Mouse (Mus musculus) telencephalon, adult 2 months (tissue): ENCODE measurements around the gene Rxra.

Source experiments
- DNase-seq: peaks from one replicate; pipeline ENCODE4 v3.0.0-alpha.2; 2011; ENCODE audit warnings: low read depth, low spot score

The Rxra gene

GRCm38 (mm10) chr2:27670746-27671145 is 5.5 kb upstream of the Rxra start:
- DNase-seq: no peak

GRCm38 (mm10) chr2:27671633-27672091 is 4.6 kb upstream of the Rxra start:
- DNase-seq: no peak

GRCm38 (mm10) chr2:27676478-27677325 is 462 bp downstream of the Rxra start:
- no peak for DNase-seq

GRCm38 (mm10) chr2:27677411-27678310 is 1.4 kb downstream of the Rxra start:
- DNase-seq: no peak

GRCm38 (mm10) chr2:27678331-27678730 is 2.1 kb downstream of the Rxra start:
- no peak for DNase-seq

- DNase-seq: no peak
These were observed 2.7 kb downstream of the Rxra start for GRCm38 (mm10) chr2:27678836-27679480.

GRCm38 (mm10) chr2:27679621-27680025 is 3.4 kb downstream of the Rxra start:
- DNase-seq: no peak

- DNase-seq: no peak
These were observed 3.8 kb downstream of the Rxra start for GRCm38 (mm10) chr2:27680058-27680457.

- DNase-seq: no peak
These were observed 4.4 kb downstream of the Rxra start for GRCm38 (mm10) chr2:27680595-27680994.

GRCm38 (mm10) chr2:27681426-27681825 is 5.2 kb downstream of the Rxra start:
- DNase-seq: no peak

- DNase-seq: no peak
These were observed 5.9 kb downstream of the Rxra start for GRCm38 (mm10) chr2:27682096-27682495.

GRCm38 (mm10) chr2:27684017-27684657 is 7.9 kb downstream of the Rxra start:
- no peak for DNase-seq

GRCm38 (mm10) chr2:27685917-27686316 is 9.7 kb downstream of the Rxra start:
- DNase-seq: no peak

GRCm38 (mm10) chr2:27686335-27686734 is 10.1 kb downstream of the Rxra start:
- DNase-seq: no peak

- no peak for DNase-seq
These were observed 10.8 kb downstream of the Rxra start for GRCm38 (mm10) chr2:27687041-27687440.

GRCm38 (mm10) chr2:27687973-27688372 is 11.7 kb downstream of the Rxra start:
- DNase-seq: no peak

- no peak for DNase-seq
These were observed 14.5 kb downstream of the Rxra start for GRCm38 (mm10) chr2:27690714-27691113.

- no peak for DNase-seq
These were observed 15.0 kb downstream of the Rxra start for GRCm38 (mm10) chr2:27691139-27691720.

- DNase-seq: no peak
These were observed 16.4 kb downstream of the Rxra start for GRCm38 (mm10) chr2:27692608-27693007.

- DNase-seq: no peak
These were observed 17.4 kb downstream of the Rxra start for GRCm38 (mm10) chr2:27693684-27694083.

- DNase-seq: peak; percentile 22
These were observed 23.3 kb downstream of the Rxra start for GRCm38 (mm10) chr2:27699574-27699973.
